Comparison of ENCODE assay signal across 10 mouse cellular contexts in the genomic region with DNA sequence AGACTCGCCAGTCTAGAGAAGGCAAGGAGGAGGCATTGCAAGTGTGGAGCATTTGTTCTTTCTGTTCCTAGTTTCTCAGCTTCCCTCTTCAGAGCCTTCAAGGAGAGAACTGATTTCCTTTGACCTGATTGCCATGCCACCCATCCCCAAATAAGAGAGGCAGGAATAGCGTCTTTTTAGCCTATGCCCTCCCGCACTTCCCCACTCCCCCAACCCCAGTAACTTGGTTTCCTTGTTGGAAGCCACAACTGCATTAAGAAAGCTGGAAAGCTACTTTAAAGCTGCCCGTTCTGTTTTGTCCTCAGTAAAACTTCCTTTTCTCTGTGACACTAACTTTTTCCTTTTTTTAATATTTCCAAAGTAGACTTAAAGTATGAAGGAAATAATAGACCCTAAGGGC.
A peak's percentile ranks its signal among the peaks of the same experiment; 100 is the strongest.
DNase-seq lines count a peak whose midpoint lies in the region; ATAC-seq and TF ChIP-seq lines count a peak whose summit lies in the region.
"Had no signal": no experiment of that assay in that cellular context is flagged by ENCODE, and none has a peak within 500 bp of the region (broad histone marks: within the 10 kb centered on the region; RNA-seq: fewer than 3 reads in every experiment).

No protein-coding gene starts in this region.

- H3K9me3 ChIP-seq in heart, embryonic 15.5 days (replicated peaks), result no peaks in the 10 kb centered on the region
- H3K9me3 ChIP-seq in embryonic facial prominence, embryonic 15.5 days (replicated peaks), result no peaks in the 10 kb centered on the region
- H3K9me3 ChIP-seq in intestine, postnatal 0 days (ENCODE audit: control insufficient read depth), result no peaks in the 10 kb centered on the region
- H3K9me3 ChIP-seq in midbrain, postnatal 0 days (ENCODE audit: low read length), result no peaks in the 10 kb centered on the region

- H3K4me3 ChIP-seq in heart, embryonic 15.5 days, result peak overlapping the region; percentile 38
- no peak overlapping the region for H3K4me3 ChIP-seq in heart, adult 2 months
- no peak overlapping the region for H3K4me3 ChIP-seq in embryonic facial prominence, embryonic 15.5 days (replicated peaks)
- H3K4me3 ChIP-seq in intestine, postnatal 0 days (ENCODE audit: low read depth, low read length), result no peak overlapping the region
- no peak overlapping the region; the same call in 1 of the 2 replicates for H3K4me3 ChIP-seq in midbrain, postnatal 0 days (ENCODE audit: low read depth, low read length)

- peaks cover 15% of the 10 kb centered on the region for H3K4me1 ChIP-seq in heart, embryonic 15.5 days (replicated peaks)
- no peaks in the 10 kb centered on the region for H3K4me1 ChIP-seq in heart, adult 2 months (ENCODE audit: control insufficient read depth, insufficient read depth, low read length)
- H3K4me1 ChIP-seq in embryonic facial prominence, embryonic 15.5 days, result peaks cover 6% of the 10 kb centered on the region; the same call in 1 of the 2 replicates
- H3K4me1 ChIP-seq in intestine, postnatal 0 days (replicated peaks; ENCODE audit: control insufficient read depth, insufficient read depth, low read length), result 0 out of 2 replicates have a peak, but pooled peaks cover 4% of the 10 kb centered on the region
- H3K4me1 ChIP-seq in midbrain, postnatal 0 days (ENCODE audit: insufficient read depth, low read length), result peaks cover 9% of the 10 kb centered on the region

- DNase-seq in heart, adult 2 months, result no peak
- DNase-seq in midbrain, postnatal 0 days (ENCODE audit: low spot score), result no peak
- DNase-seq in gastrocnemius, postnatal 36 days, result no peak
- DNase-seq in thymus, postnatal 0 days (ENCODE audit: low spot score), result no peak
- DNase-seq in frontal cortex, postnatal 25 days (ENCODE audit: low spot score in 2 of 2), result no peak
- DNase-seq: kidney, adult 11 months had no signal

- no peak for TF ChIP-seq EP300 in heart, adult 2 months (IDR thresholded peaks at IDR 0.05; ENCODE audit: insufficient read depth, low read depth, low read length)

- no peaks in the 10 kb centered on the region for H3K79me2 ChIP-seq in heart, adult 2 months (replicated peaks; ENCODE audit: control insufficient read depth, insufficient read depth, low read length)

- no peaks in the 10 kb centered on the region for H3K36me3 ChIP-seq in heart, embryonic 15.5 days
- H3K36me3 ChIP-seq in heart, adult 2 months (ENCODE audit: control insufficient read depth, insufficient read depth, low read length), result no peaks in the 10 kb centered on the region
- H3K36me3 ChIP-seq in embryonic facial prominence, embryonic 15.5 days, result no peaks in the 10 kb centered on the region
- H3K36me3 ChIP-seq in intestine, postnatal 0 days (ENCODE audit: control insufficient read depth, insufficient read depth), result no peaks in the 10 kb centered on the region
- no peaks in the 10 kb centered on the region for H3K36me3 ChIP-seq in midbrain, postnatal 0 days (ENCODE audit: insufficient read depth, low read length)

- H3K27me3 ChIP-seq in heart, embryonic 15.5 days, result no peaks in the 10 kb centered on the region
- no peaks in the 10 kb centered on the region for H3K27me3 ChIP-seq in heart, adult 2 months (ENCODE audit: control insufficient read depth, insufficient read depth, low read length)
- H3K27me3 ChIP-seq in embryonic facial prominence, embryonic 15.5 days, result no peaks in the 10 kb centered on the region
- H3K27me3 ChIP-seq in intestine, postnatal 0 days (replicated peaks; ENCODE audit: control insufficient read depth, insufficient read depth, low read length), result no peaks in the 10 kb centered on the region
- no peaks in the 10 kb centered on the region for H3K27me3 ChIP-seq in midbrain, postnatal 0 days (ENCODE audit: insufficient read depth, low read length)

- peak overlapping the region; percentile 63 for H3K4me2 ChIP-seq in heart, embryonic 15.5 days
- H3K4me2 ChIP-seq in embryonic facial prominence, embryonic 15.5 days (replicated peaks), result peak overlapping the region; percentile 23
- peak overlapping the region; percentile 43 for H3K4me2 ChIP-seq in intestine, postnatal 0 days (replicated peaks; ENCODE audit: low read depth)
- peak overlapping the region; percentile 44 for H3K4me2 ChIP-seq in midbrain, postnatal 0 days (ENCODE audit: low read depth, low read length, poor library complexity, severe bottlenecking)

- intact Hi-C loops in heart, adult 2 months (cut with DNase I), result no loop called here
- intact Hi-C loops in gastrocnemius, postnatal 36 days (cut with DNase I), result no loop called here

- H3K27ac ChIP-seq in heart, embryonic 15.5 days, result peak overlapping the region; percentile 52
- no peak overlapping the region for H3K27ac ChIP-seq in heart, adult 2 months
- no peak overlapping the region for H3K27ac ChIP-seq in embryonic facial prominence, embryonic 15.5 days (replicated peaks)
- H3K27ac ChIP-seq in intestine, postnatal 0 days (ENCODE audit: low read depth, low read length), result no peak overlapping the region
- H3K27ac ChIP-seq in midbrain, postnatal 0 days (ENCODE audit: low read depth, low read length), result no peak overlapping the region

- TF ChIP-seq CTCF in heart, adult 2 months (IDR thresholded peaks at IDR 0.05), result no peak
- TF ChIP-seq CTCF in intestine, postnatal 0 days (IDR thresholded peaks at IDR 0.05; ENCODE audit: low read depth), result no peak
- no peak for TF ChIP-seq CTCF in midbrain, postnatal 0 days (IDR thresholded peaks at IDR 0.05)

- no peak for ATAC-seq in heart, embryonic 15.5 days (replicated peaks; ENCODE audit: insufficient number of reproducible peaks, insufficient read depth, low FRiP score, low read depth)
- no peak for ATAC-seq in embryonic facial prominence, embryonic 15.5 days (ENCODE audit: insufficient number of reproducible peaks, low FRiP score, low TSS enrichment, low read depth)
- no peak for ATAC-seq in intestine, postnatal 0 days
- ATAC-seq in midbrain, postnatal 0 days (ENCODE audit: low FRiP score), result no peak
- ATAC-seq: CD4-positive, CD25-positive, alpha-beta regulatory T cell, adult 4 months had no signal

- TF ChIP-seq POLR2A in heart, adult 2 months (IDR thresholded peaks at IDR 0.05; ENCODE audit: insufficient read depth, low read depth, low read length), result no peak

- 14% methylated on average over 4 of the region's 4 CpGs for WGBS in heart, embryonic 15.5 days
- WGBS in heart, adult 2 months, result 22% methylated on average over 4 of the region's 4 CpGs
- WGBS in embryonic facial prominence, embryonic 15.5 days, result 21% methylated on average over 4 of the region's 4 CpGs
- 23% methylated on average over 4 of the region's 4 CpGs for WGBS in intestine, postnatal 0 days
- WGBS in midbrain, postnatal 0 days, result 16% methylated on average over 4 of the region's 4 CpGs

- H3K9ac ChIP-seq in heart, embryonic 15.5 days, result no peak overlapping the region
- H3K9ac ChIP-seq in heart, adult 2 months (ENCODE audit: low read depth, low read length), result no peak overlapping the region
- H3K9ac ChIP-seq in embryonic facial prominence, embryonic 15.5 days, result no peak overlapping the region
- no peak overlapping the region for H3K9ac ChIP-seq in intestine, postnatal 0 days (ENCODE audit: low read depth, low read length)
- H3K9ac ChIP-seq in midbrain, postnatal 0 days (replicated peaks; ENCODE audit: low read length, poor library complexity, severe bottlenecking), result 0 out of 2 replicates have a peak overlapping the region, but pooled peaks have one; percentile 9
